Mouse (Mus musculus): ENCODE results near the gene Nlrc5. TPM values are rescaled to one million over a fixed set of nuclear protein-coding genes. Genes with fewer than 3 reads are reported as not detected.

The Nlrc5 gene
- polyA plus RNA-seq, 1 experiment from 2014 or later, result 0.28 TPM

- H3K9ac ChIP-seq (ENCODE audit: low read length), result no peak overlapping the region
- H3K4me2 ChIP-seq (ENCODE audit: low read depth, low read length), result no peak overlapping the region
- 71% methylated on average over 1 of the region's 1 CpGs for WGBS
- no peak overlapping the region for H3K27ac ChIP-seq (ENCODE audit: low read length)
- no peak for ATAC-seq (ENCODE audit: insufficient read depth, low FRiP score)
- H3K27me3 ChIP-seq (ENCODE audit: control insufficient read depth, insufficient read depth, low read length), result no peaks in the 10 kb centered on the region
- H3K36me3 ChIP-seq (ENCODE audit: control insufficient read depth, insufficient read depth, low read length), result no peaks in the 10 kb centered on the region
- no peaks in the 10 kb centered on the region for H3K9me3 ChIP-seq (replicated peaks; ENCODE audit: control insufficient read depth, low read length)
- no peak overlapping the region for H3K4me3 ChIP-seq (replicated peaks; ENCODE audit: low read length)
- H3K4me1 ChIP-seq (ENCODE audit: control insufficient read depth, insufficient read depth, low read length), result no peaks in the 10 kb centered on the region
These were observed 37.1 kb downstream of the Nlrc5 start for GRCm38 (mm10) chr8:94471281-94471680.

GRCm38 (mm10) chr8:94472741-94473140 is 38.6 kb downstream of the Nlrc5 start:
- Histone ChIP-seq H3K27me3 (ENCODE audit: control insufficient read depth, insufficient read depth, low read length) (no peaks in the 10 kb centered on the region), H3K9me3 (replicated peaks; ENCODE audit: control insufficient read depth, low read length) (no peaks in the 10 kb centered on the region), H3K9ac (ENCODE audit: low read length) (no peak overlapping the region), H3K4me2 (ENCODE audit: low read depth, low read length) (no peak overlapping the region), H3K4me3 (replicated peaks; ENCODE audit: low read length) (no peak overlapping the region), H3K36me3 (ENCODE audit: control insufficient read depth, insufficient read depth, low read length) (no peaks in the 10 kb centered on the region), H3K4me1 (ENCODE audit: control insufficient read depth, insufficient read depth, low read length) (no peaks in the 10 kb centered on the region), H3K27ac (ENCODE audit: low read length) (no peak overlapping the region)
- 74% methylated on average over 8 of the region's 8 CpGs for WGBS
- no peak for ATAC-seq (ENCODE audit: insufficient read depth, low FRiP score)

GRCm38 (mm10) chr8:94473431-94473830 is 39.3 kb downstream of the Nlrc5 start:
- no peaks in the 10 kb centered on the region for H3K36me3 ChIP-seq (ENCODE audit: control insufficient read depth, insufficient read depth, low read length)
- H3K9me3 ChIP-seq (replicated peaks; ENCODE audit: control insufficient read depth, low read length), result no peaks in the 10 kb centered on the region
- H3K9ac ChIP-seq (ENCODE audit: low read length), result no peak overlapping the region
- WGBS, result 77% methylated on average over 21 of the region's 21 CpGs
- H3K4me2 ChIP-seq (ENCODE audit: low read depth, low read length), result no peak overlapping the region
- ATAC-seq (ENCODE audit: insufficient read depth, low FRiP score), result no peak
- H3K27ac ChIP-seq (ENCODE audit: low read length), result no peak overlapping the region
- H3K4me3 ChIP-seq (replicated peaks; ENCODE audit: low read length), result no peak overlapping the region
- no peaks in the 10 kb centered on the region for H3K27me3 ChIP-seq (ENCODE audit: control insufficient read depth, insufficient read depth, low read length)
- no peaks in the 10 kb centered on the region for H3K4me1 ChIP-seq (ENCODE audit: control insufficient read depth, insufficient read depth, low read length)

DNA sequence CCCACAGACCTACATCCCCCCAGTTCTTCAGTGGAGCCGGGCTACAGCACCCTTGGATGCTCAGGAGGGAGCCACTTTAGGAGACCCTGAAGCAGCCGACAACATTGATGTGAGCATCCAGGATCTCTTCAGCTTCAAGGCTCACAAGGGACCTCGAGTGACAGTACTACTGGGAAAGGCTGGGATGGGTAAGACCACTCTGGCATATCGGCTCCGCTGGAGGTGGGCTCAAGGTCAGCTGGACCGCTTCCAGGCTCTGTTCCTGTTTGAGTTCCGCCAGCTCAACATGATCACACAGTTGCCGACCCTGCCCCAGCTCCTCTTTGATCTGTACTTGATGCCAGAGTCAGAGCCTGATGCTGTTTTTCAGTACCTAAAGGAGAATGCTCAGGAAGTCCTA is 41.6 kb downstream of the Nlrc5 start:
- Histone ChIP-seq H3K4me3 (replicated peaks; ENCODE audit: low read length) (no peak overlapping the region), H3K27me3 (ENCODE audit: control insufficient read depth, insufficient read depth, low read length) (no peaks in the 10 kb centered on the region), H3K4me2 (ENCODE audit: low read depth, low read length) (no peak overlapping the region), H3K36me3 (ENCODE audit: control insufficient read depth, insufficient read depth, low read length) (no peaks in the 10 kb centered on the region), H3K9me3 (replicated peaks; ENCODE audit: control insufficient read depth, low read length) (no peaks in the 10 kb centered on the region), H3K9ac (ENCODE audit: low read length) (no peak overlapping the region), H3K4me1 (ENCODE audit: control insufficient read depth, insufficient read depth, low read length) (no peaks in the 10 kb centered on the region), H3K27ac (ENCODE audit: low read length) (no peak overlapping the region)
- ATAC-seq (ENCODE audit: insufficient read depth, low FRiP score), result no peak
- 70% methylated on average over 8 of the region's 8 CpGs for WGBS

- H3K36me3 ChIP-seq (ENCODE audit: control insufficient read depth, insufficient read depth, low read length), result no peaks in the 10 kb centered on the region
- no peak overlapping the region for H3K4me2 ChIP-seq (ENCODE audit: low read depth, low read length)
- H3K4me1 ChIP-seq (ENCODE audit: control insufficient read depth, insufficient read depth, low read length), result no peaks in the 10 kb centered on the region
- no peaks in the 10 kb centered on the region for H3K9me3 ChIP-seq (replicated peaks; ENCODE audit: control insufficient read depth, low read length)
- H3K9ac ChIP-seq (ENCODE audit: low read length), result no peak overlapping the region
- no peak for ATAC-seq (ENCODE audit: insufficient read depth, low FRiP score)
- 73% methylated on average over 7 of the region's 7 CpGs for WGBS
- H3K27me3 ChIP-seq (ENCODE audit: control insufficient read depth, insufficient read depth, low read length), result no peaks in the 10 kb centered on the region
- H3K27ac ChIP-seq (ENCODE audit: low read length), result no peak overlapping the region
- H3K4me3 ChIP-seq (replicated peaks; ENCODE audit: low read length), result no peak overlapping the region
These were observed 42.7 kb downstream of the Nlrc5 start for GRCm38 (mm10) chr8:94476846-94477245.

GRCm38 (mm10) chr8:94482051-94482450 is 47.9 kb downstream of the Nlrc5 start:
- H3K36me3 ChIP-seq (ENCODE audit: control insufficient read depth, insufficient read depth, low read length), result no peaks in the 10 kb centered on the region
- H3K4me3 ChIP-seq (replicated peaks; ENCODE audit: low read length), result no peak overlapping the region
- no peaks in the 10 kb centered on the region for H3K4me1 ChIP-seq (ENCODE audit: control insufficient read depth, insufficient read depth, low read length)
- WGBS, result 7% methylated on average over 6 of the region's 6 CpGs
- no peak overlapping the region for H3K27ac ChIP-seq (ENCODE audit: low read length)
- H3K4me2 ChIP-seq (ENCODE audit: low read depth, low read length), result no peak overlapping the region
- no peaks in the 10 kb centered on the region for H3K9me3 ChIP-seq (replicated peaks; ENCODE audit: control insufficient read depth, low read length)
- H3K27me3 ChIP-seq (ENCODE audit: control insufficient read depth, insufficient read depth, low read length), result no peaks in the 10 kb centered on the region
- no peak overlapping the region for H3K9ac ChIP-seq (ENCODE audit: low read length)
- no peak for ATAC-seq (ENCODE audit: insufficient read depth, low FRiP score)

GRCm38 (mm10) chr8:94485288-94485687 is 51.1 kb downstream of the Nlrc5 start:
- ATAC-seq (ENCODE audit: insufficient read depth, low FRiP score), result no peak

DNA sequence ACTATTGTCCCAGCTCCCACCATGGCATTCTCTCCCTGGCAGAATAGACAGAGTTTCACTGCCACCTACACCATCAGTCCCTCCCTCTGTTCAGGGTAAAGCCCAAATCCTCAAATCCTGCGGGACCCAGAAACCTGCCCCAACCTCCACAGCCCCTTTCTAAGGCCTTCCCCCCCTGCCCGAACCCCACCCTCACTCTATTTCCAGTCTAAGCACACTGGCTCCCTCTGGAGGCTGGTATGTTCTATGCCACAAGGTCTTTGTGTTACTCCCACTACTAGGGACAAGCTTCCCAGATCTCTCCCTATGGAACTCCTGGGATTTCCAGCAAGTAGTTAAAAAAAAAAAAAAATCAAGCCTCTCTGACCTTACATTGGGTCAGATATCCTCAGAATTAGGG is 51.7 kb downstream of the Nlrc5 start:
- H3K4me3 ChIP-seq (replicated peaks; ENCODE audit: low read length), result no peak overlapping the region
- no peak overlapping the region for H3K27ac ChIP-seq (ENCODE audit: low read length)
- no peak overlapping the region for H3K9ac ChIP-seq (ENCODE audit: low read length)
- no peaks in the 10 kb centered on the region for H3K36me3 ChIP-seq (ENCODE audit: control insufficient read depth, insufficient read depth, low read length)
- H3K27me3 ChIP-seq (ENCODE audit: control insufficient read depth, insufficient read depth, low read length), result no peaks in the 10 kb centered on the region
- ATAC-seq (ENCODE audit: insufficient read depth, low FRiP score), result no peak
- H3K4me2 ChIP-seq (ENCODE audit: low read depth, low read length), result no peak overlapping the region
- 13% methylated on average over 2 of the region's 2 CpGs for WGBS
- no peaks in the 10 kb centered on the region for H3K9me3 ChIP-seq (replicated peaks; ENCODE audit: control insufficient read depth, low read length)
- H3K4me1 ChIP-seq (ENCODE audit: control insufficient read depth, insufficient read depth, low read length), result no peaks in the 10 kb centered on the region

More at GRCm38 (mm10) chr8:94485288-94485687, 51.1 kb downstream of the Nlrc5 start:
- no peaks in the 10 kb centered on the region for H3K36me3 ChIP-seq (ENCODE audit: control insufficient read depth, insufficient read depth, low read length)
- WGBS, result 75% methylated on average over 3 of the region's 3 CpGs
- H3K27ac ChIP-seq (ENCODE audit: low read length), result no peak overlapping the region
- H3K27me3 ChIP-seq (ENCODE audit: control insufficient read depth, insufficient read depth, low read length), result no peaks in the 10 kb centered on the region
- no peaks in the 10 kb centered on the region for H3K4me1 ChIP-seq (ENCODE audit: control insufficient read depth, insufficient read depth, low read length)
- H3K4me3 ChIP-seq (replicated peaks; ENCODE audit: low read length), result no peak overlapping the region
- no peak overlapping the region for H3K4me2 ChIP-seq (ENCODE audit: low read depth, low read length)
- no peaks in the 10 kb centered on the region for H3K9me3 ChIP-seq (replicated peaks; ENCODE audit: control insufficient read depth, low read length)
- H3K9ac ChIP-seq (ENCODE audit: low read length), result no peak overlapping the region

DNA sequence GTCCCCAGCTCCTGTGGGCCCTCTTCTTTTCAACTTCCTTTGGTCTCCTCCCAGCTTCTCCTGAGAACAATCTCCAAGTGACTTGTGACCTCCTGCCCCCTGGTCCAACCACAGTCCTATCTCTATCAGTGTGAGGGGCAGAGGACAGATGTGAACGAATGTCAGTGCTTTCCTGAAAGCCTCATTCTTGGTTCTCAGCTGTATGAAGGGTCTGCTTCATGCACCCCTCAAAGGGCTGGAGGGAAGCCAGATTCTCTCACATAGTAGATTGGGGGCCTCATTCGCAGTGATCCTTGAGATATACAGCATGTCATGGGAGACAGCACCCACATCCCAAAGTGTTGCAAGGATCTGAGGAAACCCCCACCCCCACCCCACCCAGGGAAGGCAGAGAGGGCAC is 53.9 kb downstream of the Nlrc5 start:
- ATAC-seq (ENCODE audit: insufficient read depth, low FRiP score), result no peak
- Histone ChIP-seq H3K4me1 (ENCODE audit: control insufficient read depth, insufficient read depth, low read length) (no peaks in the 10 kb centered on the region), H3K9ac (ENCODE audit: low read length) (no peak overlapping the region), H3K27me3 (ENCODE audit: control insufficient read depth, insufficient read depth, low read length) (no peaks in the 10 kb centered on the region), H3K9me3 (replicated peaks; ENCODE audit: control insufficient read depth, low read length) (no peaks in the 10 kb centered on the region), H3K36me3 (ENCODE audit: control insufficient read depth, insufficient read depth, low read length) (no peaks in the 10 kb centered on the region), H3K4me2 (ENCODE audit: low read depth, low read length) (no peak overlapping the region), H3K27ac (ENCODE audit: low read length) (no peak overlapping the region), H3K4me3 (replicated peaks; ENCODE audit: low read length) (no peak overlapping the region)
- 42% methylated on average over 2 of the region's 2 CpGs for WGBS

Measured in stomach, embryonic 16.5 days (tissue).